ENCODE assay signal across 8 mouse cellular contexts in the genomic region with DNA sequence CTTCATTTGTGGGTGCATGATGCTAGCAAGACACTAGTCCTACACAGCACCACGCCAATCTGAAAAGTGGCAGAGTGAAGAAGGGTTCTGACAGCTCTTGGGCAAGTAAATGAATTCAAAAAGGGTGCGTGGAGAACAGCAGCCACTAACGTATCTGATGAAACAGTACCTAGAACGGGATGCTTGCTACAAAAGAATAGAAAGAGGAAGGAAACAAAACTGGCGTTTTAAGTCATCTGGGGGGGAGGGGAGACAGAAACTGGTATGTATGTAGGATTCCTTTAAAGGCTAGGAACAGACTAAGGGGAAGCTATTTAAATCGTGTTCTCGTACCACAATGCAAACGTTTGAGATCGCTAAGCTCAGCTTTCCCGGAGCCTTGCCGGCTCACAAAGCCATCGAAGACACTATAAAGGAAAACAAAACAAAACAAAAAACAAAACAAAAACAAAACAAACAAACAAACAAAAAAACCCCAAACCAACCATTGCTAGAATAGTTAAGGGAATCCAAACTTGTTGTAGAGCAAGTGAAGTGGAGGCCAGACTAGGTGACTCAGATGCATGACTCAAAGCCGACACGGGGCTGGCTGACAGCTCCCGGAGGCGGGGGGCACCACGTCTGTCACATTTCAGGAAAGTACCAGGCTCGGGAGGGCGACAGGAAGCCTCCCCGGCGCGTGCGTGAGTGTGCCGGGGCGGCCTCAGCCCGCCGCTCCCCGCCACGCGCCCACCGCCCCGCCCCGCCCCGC.
DNase-seq lines count a peak whose midpoint lies in the region; ATAC-seq and TF ChIP-seq lines count a peak whose summit lies in the region.

No protein-coding gene starts in this region.

- DNase-seq in kidney, adult 11 months: peak; percentile 3
- DNase-seq in kidney, postnatal 25 days: no peak
- peak; percentile 22 to 77 for DNase-seq in cerebellum, adult 18-20 months
- no peak for DNase-seq in heart, embryonic 10.5 days (ENCODE audit: low spot score)
- DNase-seq in ovary, postnatal 36 days (ENCODE audit: low spot score): no peak

- WGBS in heart, embryonic 10.5 days: 3% methylated on average over 32 of the region's 34 CpGs
- WGBS in limb, embryonic 13.5 days: 4% methylated on average over 26 of the region's 34 CpGs
- 2% methylated on average over 18 of the region's 34 CpGs for WGBS in midbrain, embryonic 15.5 days

- ATAC-seq in limb, embryonic 13.5 days (ENCODE audit: low FRiP score, low read depth): no peak
- no peak; the same call in 1 of the 2 replicates for ATAC-seq in midbrain, embryonic 15.5 days (replicated peaks)

- peaks cover 69% of the 10 kb centered on the region for H3K4me1 ChIP-seq in E14TG2a.4 (replicated peaks; ENCODE audit: low read depth, low read length)
- H3K4me1 ChIP-seq in heart, embryonic 10.5 days: peaks cover 9% of the 10 kb centered on the region; the same call in 1 of the 2 replicates
- peaks cover 21% of the 10 kb centered on the region for H3K4me1 ChIP-seq in limb, embryonic 13.5 days
- peaks cover 27% of the 10 kb centered on the region for H3K4me1 ChIP-seq in midbrain, embryonic 15.5 days

- peaks cover 28% of the 10 kb centered on the region for H3K36me3 ChIP-seq in E14TG2a.4 (ENCODE audit: insufficient read depth, low read length)
- H3K36me3 ChIP-seq in heart, embryonic 10.5 days: no peaks in the 10 kb centered on the region
- H3K36me3 ChIP-seq in limb, embryonic 13.5 days: no peaks in the 10 kb centered on the region
- H3K36me3 ChIP-seq in midbrain, embryonic 15.5 days (replicated peaks): no peaks in the 10 kb centered on the region

- H3K9ac ChIP-seq in limb, embryonic 13.5 days: peak overlapping the region; percentile 66
- peak overlapping the region; percentile 85 for H3K9ac ChIP-seq in midbrain, embryonic 15.5 days

- H3K27ac ChIP-seq in heart, embryonic 10.5 days: peak overlapping the region; percentile 93
- 0 out of 2 replicates have a peak overlapping the region, but pooled peaks have one; percentile 44 for H3K27ac ChIP-seq in limb, embryonic 13.5 days
- peak overlapping the region; percentile 99 for H3K27ac ChIP-seq in midbrain, embryonic 15.5 days

- no peaks in the 10 kb centered on the region for H3K9me3 ChIP-seq in E14TG2a.4 (ENCODE audit: low read length)
- no peaks in the 10 kb centered on the region for H3K9me3 ChIP-seq in heart, embryonic 10.5 days
- H3K9me3 ChIP-seq in limb, embryonic 13.5 days: no peaks in the 10 kb centered on the region
- no peaks in the 10 kb centered on the region for H3K9me3 ChIP-seq in midbrain, embryonic 15.5 days

- peak overlapping the region; percentile 93 for H3K4me3 ChIP-seq in E14TG2a.4 (replicated peaks; ENCODE audit: low read length)
- H3K4me3 ChIP-seq in heart, embryonic 10.5 days: peak overlapping the region; percentile 93
- H3K4me3 ChIP-seq in limb, embryonic 13.5 days: peak overlapping the region; percentile 96
- peak overlapping the region; percentile 85 for H3K4me3 ChIP-seq in midbrain, embryonic 15.5 days

- peak overlapping the region; percentile 91 for H3K4me2 ChIP-seq in limb, embryonic 13.5 days (replicated peaks)
- peak overlapping the region; percentile 70 for H3K4me2 ChIP-seq in midbrain, embryonic 15.5 days

- TF ChIP-seq CTCF in E14TG2a.4 (conservative IDR thresholded peaks at IDR 0.05; ENCODE audit: low read length): no peak

- H3K27me3 ChIP-seq in E14TG2a.4 (ENCODE audit: insufficient read depth, low read length): no peaks in the 10 kb centered on the region
- H3K27me3 ChIP-seq in heart, embryonic 10.5 days (ENCODE audit: insufficient read depth, poor library complexity, severe bottlenecking): 0 out of 2 replicates have a peak, but pooled peaks cover 10% of the 10 kb centered on the region
- H3K27me3 ChIP-seq in limb, embryonic 13.5 days: peaks cover 7% of the 10 kb centered on the region; the same call in 1 of the 2 replicates
- no peaks in the 10 kb centered on the region for H3K27me3 ChIP-seq in midbrain, embryonic 15.5 days (replicated peaks)

Comparison
In these comparisons a context has a peak if more than half of its experiments do, and no peak if none do; other contexts are left out.
1. DNase-seq: peak in kidney, adult 11 months (single experiment) and cerebellum, adult 18-20 months (2 of 2); none in kidney, postnatal 25 days (0 of 2), heart, embryonic 10.5 days (single experiment) and ovary, postnatal 36 days (single experiment).
2. H3K27ac ChIP-seq: peak in every context shown above with its lines; median percentile 99 in midbrain, embryonic 15.5 days; 93 in heart, embryonic 10.5 days; 44 in limb, embryonic 13.5 days.
3. Peak in every context shown above with its lines, with median percentiles within 50 percentile points of each other: H3K4me3 ChIP-seq.